Mouse (Mus musculus) inflammation-experienced regulatory T-cells, adult 6 months (primary cell): Measurements from ENCODE around the gene Nek7. TPM values are rescaled to one million over a fixed set of nuclear protein-coding genes. Genes with fewer than 3 reads are reported as not detected.
A peak's percentile ranks its signal among the peaks of the same experiment; 100 is the strongest.

Experiments
- ATAC-seq: one replicate; pipeline ENCODE4 v1.8.0; 2017
- polyA plus RNA-seq, 3 experiments: library from polyadenylated mRNA; unstranded; fragments of 100-300 nt; shearing (Covaris generic); gene quantifications; one replicate each; pipeline ENCODE4 v1.2.1; 2017

The Nek7 gene
- polyA plus RNA-seq, result 10 to 100 TPM; 64.9 to 79.7 (median 77.6) TPM

GRCm38 (mm10) chr1:138619996-138620461, at the start of gene Nek7:
Nek7 (minus strand) TSS chr1:138620141.
- peak; percentile 26 for ATAC-seq

GRCm38 (mm10) chr1:138662342-138662741, 42.4 kb upstream of the Nek7 start:
- no peak for ATAC-seq

GRCm38 (mm10) chr1:138654212-138654611, 34.3 kb upstream of the Nek7 start:
- ATAC-seq, result no peak

- ATAC-seq, result no peak
These were observed 25.1 kb upstream of the Nek7 start for GRCm38 (mm10) chr1:138644991-138645390.

GRCm38 (mm10) chr1:138643306-138643830, 23.4 kb upstream of the Nek7 start:
- no peak for ATAC-seq

- ATAC-seq, result no peak
These were observed 21.1 kb upstream of the Nek7 start for GRCm38 (mm10) chr1:138640934-138641461.

- ATAC-seq, result peak; percentile 48
These were observed 17.9 kb upstream of the Nek7 start for GRCm38 (mm10) chr1:138637850-138638249.

- no peak for ATAC-seq
These were observed 14.6 kb upstream of the Nek7 start for GRCm38 (mm10) chr1:138634561-138634960.

GRCm38 (mm10) chr1:138628919-138629318, 9.0 kb upstream of the Nek7 start:
- peak; percentile 63 for ATAC-seq

GRCm38 (mm10) chr1:138628486-138628885, 8.5 kb upstream of the Nek7 start:
- ATAC-seq, result no peak

- peak; percentile 77 for ATAC-seq
These were observed 7.9 kb upstream of the Nek7 start for GRCm38 (mm10) chr1:138627804-138628203.

GRCm38 (mm10) chr1:138626288-138626687, 6.3 kb upstream of the Nek7 start:
- peak; percentile 41 for ATAC-seq

GRCm38 (mm10) chr1:138623870-138624269, 3.9 kb upstream of the Nek7 start:
- ATAC-seq, result no peak

- ATAC-seq, result no peak
These were observed 2.9 kb upstream of the Nek7 start for GRCm38 (mm10) chr1:138622831-138623230.

GRCm38 (mm10) chr1:138622431-138622830, 2.5 kb upstream of the Nek7 start:
- no peak for ATAC-seq

- peak; percentile 82 for ATAC-seq
These were observed 598 bp downstream of the Nek7 start for GRCm38 (mm10) chr1:138619114-138619971.

GRCm38 (mm10) chr1:138618012-138618354, 2.0 kb downstream of the Nek7 start:
- peak; percentile 52 for ATAC-seq

- no peak for ATAC-seq
These were observed 2.5 kb downstream of the Nek7 start for GRCm38 (mm10) chr1:138617279-138618011.

GRCm38 (mm10) chr1:138615388-138615787, 4.6 kb downstream of the Nek7 start:
- ATAC-seq, result no peak

- peak; percentile 35 for ATAC-seq
These were observed 5.2 kb downstream of the Nek7 start for GRCm38 (mm10) chr1:138614552-138615287.

GRCm38 (mm10) chr1:138612177-138612576, 7.8 kb downstream of the Nek7 start:
- no peak for ATAC-seq

- peak; percentile 37 for ATAC-seq
These were observed 10.8 kb downstream of the Nek7 start for GRCm38 (mm10) chr1:138609176-138609575.
